Mouse (Mus musculus) olfactory bulb, adult 2 months (tissue): ENCODE measurements around the gene Trpv4. TPM values are rescaled to one million over a fixed set of nuclear protein-coding genes. Genes with fewer than 3 reads are reported as not detected.

Source experiments
- H3K27ac ChIP-seq: fragments of 200-500 bp; 2 replicates; pipeline ENCODE4 v1.5.1; 2012; ENCODE audit warnings: low read depth, low read length; ENCODE audit not compliant: insufficient read depth
- H3K4me1 ChIP-seq: fragments of 200-500 bp; 2 replicates; pipeline ENCODE4 v1.6.1; 2012; ENCODE audit warnings: low read length; ENCODE audit not compliant: control insufficient read depth, insufficient read depth
- H3K4me3 ChIP-seq: fragments of 200-500 bp; 2 replicates; pipeline ENCODE4 v1.5.1; 2012; ENCODE audit warnings: mild to moderate bottlenecking, low read depth, low read length, moderate library complexity; ENCODE audit not compliant: insufficient read depth
- CTCF ChIP-seq: fragments of 200-500 bp; IDR thresholded peaks from 2 replicates; pipeline ENCODE4 v1.5.1; 2012; ENCODE audit warnings: low read depth, mild to moderate bottlenecking, low read length, moderate library complexity; ENCODE audit not compliant: insufficient read depth
- POLR2A ChIP-seq: fragments of 200-500 bp; IDR thresholded peaks from 2 replicates; pipeline ENCODE4 v1.6.1; 2012; ENCODE audit warnings: mild to moderate bottlenecking, low read depth, low read length, moderate library complexity; ENCODE audit not compliant: insufficient read depth
- WGBS: fragments of 180-500 bp; shearing (Covaris S2); methylation state at CpG from one replicate; pipeline ENCODE4 v1.1.7; 2018; 5-methylcytosine and 5-hydroxymethylcytosine counted together
- polyA plus RNA-seq: library from polyadenylated mRNA; stranded (reverse); fragments of >200 nt; gene quantifications from 2 replicates; pipeline ENCODE4 v1.2.4, GENCODE M21; 2012; ENCODE audit warnings: low replicate concordance; ENCODE audit not compliant: missing spikeins, insufficient read depth, insufficient read length

The Trpv4 gene
- polyA plus RNA-seq, 1 experiment: not detected

DNA sequence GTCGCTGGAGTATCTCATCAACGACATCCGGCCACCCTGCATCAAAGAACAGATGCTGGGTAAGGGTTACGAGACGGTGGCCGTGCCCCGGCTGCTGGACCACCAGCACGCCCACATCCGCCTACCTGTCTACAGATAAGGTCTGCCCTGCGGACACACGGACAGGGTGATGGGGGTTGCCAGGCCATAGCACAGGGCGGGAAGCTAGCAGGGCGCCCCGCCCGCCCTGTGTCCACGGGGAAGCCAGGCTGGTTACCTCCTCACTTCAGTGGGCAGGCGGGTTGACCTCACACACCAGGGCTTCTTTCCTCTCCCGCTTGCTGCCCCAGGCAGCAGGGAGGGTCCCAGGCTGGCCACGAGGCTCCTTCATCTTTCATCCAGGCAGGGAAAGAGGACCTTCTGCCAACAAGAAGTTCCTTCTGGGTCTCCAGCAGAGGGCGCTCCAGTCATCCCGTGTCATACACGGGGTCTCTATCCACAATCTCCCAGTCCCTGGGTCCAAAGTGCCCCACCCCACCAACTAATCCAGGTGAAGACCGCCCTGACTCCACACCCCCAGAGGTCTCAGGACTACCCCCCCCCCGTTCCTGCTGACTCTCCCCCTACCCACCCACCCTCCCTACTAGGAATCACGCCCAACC, 46.1 kb downstream of the Trpv4 start:
- WGBS: 76% methylated on average over 25 of the region's 25 CpGs
- Histone ChIP-seq H3K27ac (no peak overlapping the region), H3K4me1 (peaks cover 14% of the 10 kb centered on the region), H3K4me3 (no peak overlapping the region)
- TF ChIP-seq POLR2A (no peak), CTCF (peak; percentile 37; the same call in 1 of the 2 replicates)

DNA sequence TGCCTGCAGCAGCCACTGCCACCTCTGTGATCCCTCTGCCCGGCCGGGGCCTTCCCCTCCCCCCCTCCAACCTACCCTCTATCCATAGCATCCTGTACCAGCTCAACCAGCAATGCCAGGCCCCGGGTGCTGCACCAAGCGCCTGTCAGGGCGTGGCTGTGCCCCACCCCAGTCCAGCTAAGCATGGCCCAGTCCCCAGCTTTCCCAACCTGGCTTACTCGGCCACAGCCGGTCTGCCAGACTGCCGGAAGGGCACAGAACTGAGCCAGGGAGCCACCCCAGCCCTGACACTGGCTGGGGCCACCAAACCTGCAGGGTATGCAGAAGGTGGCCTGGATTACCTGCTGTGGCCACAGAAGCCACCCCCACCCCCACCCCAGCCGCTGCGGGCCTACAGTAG, 47.0 kb downstream of the Trpv4 start:
- H3K27ac ChIP-seq: no peak overlapping the region
- peaks cover 14% of the 10 kb centered on the region for H3K4me1 ChIP-seq
- no peak overlapping the region for H3K4me3 ChIP-seq
- no peak for TF ChIP-seq POLR2A
- no peak for TF ChIP-seq CTCF
- WGBS: 95% methylated on average over 10 of the region's 10 CpGs

GRCm38 (mm10) chr5:114608516-114608915, 49.7 kb downstream of the Trpv4 start:
- Histone ChIP-seq H3K4me1 (peaks cover 36% of the 10 kb centered on the region), H3K27ac (no peak overlapping the region), H3K4me3 (no peak overlapping the region)
- TF ChIP-seq CTCF (peak; percentile 85), POLR2A (no peak)
- 8% methylated on average over 12 of the region's 12 CpGs for WGBS

DNA sequence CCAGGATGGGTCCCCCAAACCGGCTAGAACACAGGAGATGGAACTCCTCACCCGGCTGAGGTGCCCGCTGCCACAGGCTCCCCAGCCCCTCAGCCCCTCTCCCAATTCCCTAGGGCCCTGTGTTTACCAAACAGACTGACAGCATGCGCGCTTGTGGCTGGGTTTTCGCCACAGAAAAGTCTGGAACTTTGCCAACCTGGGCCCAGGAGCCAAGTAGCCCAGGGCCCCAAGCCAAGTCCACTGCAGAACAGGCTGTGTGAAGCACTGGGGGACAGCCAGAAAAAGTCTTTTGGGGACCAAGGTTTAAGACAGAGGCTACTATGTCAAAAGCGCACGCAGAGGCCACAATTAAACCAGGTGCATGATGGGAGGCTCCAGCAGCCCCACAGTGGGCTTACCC, 50.6 kb downstream of the Trpv4 start:
- H3K4me3 ChIP-seq: no peak overlapping the region
- TF ChIP-seq POLR2A: no peak
- peaks cover 40% of the 10 kb centered on the region for H3K4me1 ChIP-seq
- WGBS: 54% methylated on average over 8 of the region's 8 CpGs
- no peak overlapping the region for H3K27ac ChIP-seq

- no peak for TF ChIP-seq CTCF
- TF ChIP-seq POLR2A: no peak
- WGBS: 85% methylated on average over 6 of the region's 6 CpGs
- Histone ChIP-seq H3K4me1 (peaks cover 49% of the 10 kb centered on the region), H3K27ac (no peak overlapping the region), H3K4me3 (no peak overlapping the region)
Measured at GRCm38 (mm10) chr5:114605981-114606380, 52.2 kb downstream of the Trpv4 start.

DNA sequence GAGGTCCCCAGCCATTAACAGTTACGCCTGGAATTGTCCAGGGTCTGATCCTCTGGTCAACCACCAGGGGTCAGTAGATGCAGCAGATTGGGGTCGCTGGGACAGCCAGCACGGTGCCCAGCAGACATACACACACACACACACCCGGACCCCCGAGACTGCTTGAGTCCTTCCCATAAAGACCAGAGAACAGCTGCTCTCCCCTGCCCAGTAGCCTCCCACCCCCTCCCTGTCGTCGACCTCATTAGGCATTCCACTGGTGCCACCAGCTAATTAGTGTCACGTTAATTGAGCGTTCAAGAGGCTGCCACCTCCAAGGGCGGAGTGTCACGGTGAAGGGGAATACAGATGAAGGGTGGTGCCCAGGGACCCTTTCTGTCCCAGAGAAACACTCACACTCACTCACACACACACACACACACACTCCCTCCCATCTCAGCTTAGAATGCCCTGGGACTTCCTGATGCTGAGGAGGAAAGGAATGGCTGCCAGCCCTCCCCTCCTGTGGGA, 53.4 kb downstream of the Trpv4 start:
- TF ChIP-seq POLR2A: no peak
- TF ChIP-seq CTCF: no peak; the same call in none of the 2 replicates
- Histone ChIP-seq H3K4me1 (peaks cover 49% of the 10 kb centered on the region), H3K4me3 (no peak overlapping the region), H3K27ac (no peak overlapping the region)
- WGBS: 7% methylated on average over 11 of the region's 11 CpGs

DNA sequence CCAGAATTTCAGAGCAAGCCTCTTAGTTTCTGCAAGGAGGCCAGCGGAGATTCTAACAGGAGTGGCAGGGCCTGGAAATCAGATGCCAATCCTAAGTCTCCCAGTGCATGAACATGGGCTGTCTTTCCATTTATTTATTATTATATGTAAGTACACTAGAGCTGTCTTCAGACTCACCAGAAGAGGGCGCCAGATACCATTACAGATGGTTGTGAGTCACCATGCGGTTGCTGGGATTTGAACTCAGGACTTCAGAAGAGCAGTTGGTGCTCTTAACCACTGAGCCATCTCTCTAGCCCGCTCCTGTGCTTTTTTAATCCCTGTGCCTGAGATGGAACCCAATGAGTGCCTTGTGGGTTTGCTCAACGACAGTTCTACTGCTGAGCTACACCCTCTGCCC, 54.2 kb downstream of the Trpv4 start:
- Histone ChIP-seq H3K4me3 (no peak overlapping the region), H3K27ac (no peak overlapping the region), H3K4me1 (peaks cover 49% of the 10 kb centered on the region)
- WGBS: 80% methylated on average over 5 of the region's 5 CpGs
- TF ChIP-seq POLR2A (no peak), CTCF (no peak)

GRCm38 (mm10) chr5:114602012-114602411, 56.2 kb downstream of the Trpv4 start:
- H3K4me3 ChIP-seq: no peak overlapping the region
- TF ChIP-seq CTCF (no peak), POLR2A (no peak)
- 86% methylated on average over 8 of the region's 8 CpGs for WGBS
- peaks cover 43% of the 10 kb centered on the region for H3K4me1 ChIP-seq
- H3K27ac ChIP-seq: no peak overlapping the region

- Histone ChIP-seq H3K4me1 (peaks cover 41% of the 10 kb centered on the region), H3K4me3 (no peak overlapping the region), H3K27ac (no peak overlapping the region)
- no peak for TF ChIP-seq POLR2A
- TF ChIP-seq CTCF: no peak
- 65% methylated on average over 6 of the region's 6 CpGs for WGBS
Measured at GRCm38 (mm10) chr5:114597652-114598051, 60.6 kb downstream of the Trpv4 start.

GRCm38 (mm10) chr5:114597222-114597621, 61.0 kb downstream of the Trpv4 start:
- 49% methylated on average over 8 of the region's 8 CpGs for WGBS
- peaks cover 42% of the 10 kb centered on the region for H3K4me1 ChIP-seq
- TF ChIP-seq CTCF (no peak), POLR2A (no peak)
- H3K4me3 ChIP-seq: no peak overlapping the region
- no peak overlapping the region for H3K27ac ChIP-seq

GRCm38 (mm10) chr5:114596604-114597003, 61.6 kb downstream of the Trpv4 start:
- H3K27ac ChIP-seq: no peak overlapping the region
- 53% methylated on average over 10 of the region's 10 CpGs for WGBS
- TF ChIP-seq POLR2A (no peak), CTCF (no peak)

More at GRCm38 (mm10) chr5:114596604-114597003, 61.6 kb downstream of the Trpv4 start:
- peaks cover 43% of the 10 kb centered on the region for H3K4me1 ChIP-seq
- no peak overlapping the region for H3K4me3 ChIP-seq
